Mouse (Mus musculus) heart, embryonic 10.5 days (tissue): Measurements from ENCODE around the gene Ffar4. TPM values are rescaled to one million over a fixed set of nuclear protein-coding genes. Genes with fewer than 3 reads are reported as not detected.

Source experiments
- DNase-seq: peaks from one replicate; pipeline ENCODE4 v3.0.0-alpha.2; 2017; ENCODE audit warnings: low spot score
- H3K27ac ChIP-seq: fragments of 300-500 bp; sonication (generic); 2 replicates; pipeline ENCODE4 v1.5.1; 2016; ENCODE audit warnings: mild to moderate bottlenecking
- H3K27me3 ChIP-seq: fragments of 300-500 bp; sonication (generic); 2 replicates; pipeline ENCODE4 v1.6.1; 2016; ENCODE audit warnings: mild to moderate bottlenecking; ENCODE audit not compliant: poor library complexity, insufficient read depth, severe bottlenecking
- H3K36me3 ChIP-seq: fragments of 300-500 bp; sonication (generic); 2 replicates; pipeline ENCODE4 v1.6.1; 2016; ENCODE audit warnings: mild to moderate bottlenecking, moderate library complexity
- H3K4me1 ChIP-seq: fragments of 300-500 bp; sonication (generic); 2 replicates; pipeline ENCODE4 v1.6.1; 2016; ENCODE audit warnings: mild to moderate bottlenecking
- H3K4me3 ChIP-seq: fragments of 300-500 bp; sonication (generic); 2 replicates; pipeline ENCODE4 v1.5.1; 2016; ENCODE audit warnings: mild to moderate bottlenecking, moderate library complexity
- H3K9me3 ChIP-seq: fragments of 300-500 bp; sonication (generic); 2 replicates; pipeline ENCODE4 v1.6.1; 2016; ENCODE audit warnings: mild to moderate bottlenecking, moderate library complexity
- WGBS: fragments of 180-500 bp; shearing (Covaris S2); methylation state at CpG from one replicate; pipeline ENCODE4 v1.1.7; 2016; 5-methylcytosine and 5-hydroxymethylcytosine counted together
- polyA plus RNA-seq: library from polyadenylated mRNA; unstranded; fragments of >200 nt; fragmentation: Nextera tagmentation; extraction: Ambion mirVana; gene quantifications from 2 replicates; pipeline ENCODE4 v1.2.1, GENCODE M21; 2016

Gene Ffar4
- polyA plus RNA-seq, 1 experiment from 2014 or later = 1.5 TPM

DNA sequence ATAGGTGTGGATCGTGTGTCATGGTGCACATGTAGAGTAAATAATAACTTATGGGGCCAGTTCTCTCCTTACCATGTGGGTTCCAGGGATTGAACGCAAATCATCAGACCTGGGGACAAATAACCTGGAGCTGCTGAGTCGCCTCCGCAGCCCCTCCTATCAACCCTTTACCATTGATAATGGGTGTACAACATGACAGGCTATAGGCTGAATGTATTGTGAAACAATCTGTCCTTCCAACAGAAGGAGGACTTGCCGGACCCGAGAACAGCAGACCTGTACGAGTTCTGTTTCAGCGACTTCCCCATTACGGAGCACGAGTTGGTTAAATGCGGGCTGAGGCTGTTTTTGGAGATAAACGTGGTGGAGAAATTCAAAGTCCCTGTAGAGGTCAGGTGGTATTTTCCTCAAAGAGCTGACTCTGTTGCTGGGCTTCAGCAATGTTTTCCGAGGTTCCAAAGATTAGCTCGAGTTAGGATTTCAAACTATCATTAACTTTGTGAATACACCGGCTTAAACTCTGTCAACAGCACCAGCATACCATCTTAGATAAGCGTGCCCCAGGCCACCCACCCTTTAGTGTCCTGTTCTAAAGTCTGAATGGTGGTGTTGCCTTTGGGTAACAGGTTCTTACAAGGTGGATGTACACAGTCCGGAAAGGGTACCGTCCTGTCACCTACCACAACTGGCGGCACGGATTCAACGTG, 64.9 kb downstream of the Ffar4 start:
- DNase-seq = no peak
- Histone ChIP-seq H3K9me3 (no peaks in the 10 kb centered on the region), H3K4me3 (no peak overlapping the region), H3K27me3 (no peaks in the 10 kb centered on the region), H3K4me1 (no peaks in the 10 kb centered on the region), H3K36me3 (no peaks in the 10 kb centered on the region), H3K27ac (no peak overlapping the region)
- WGBS = 85% methylated on average over 21 of the region's 21 CpGs

Other genes with a start within 250 kb of the Ffar4 start
- 4.0 and 4.6 TPM in 2 replicates for gene Myof, start 53.5 kb upstream of the Ffar4 start, polyA plus RNA-seq
- 30.0 and 31.8 TPM in 2 replicates for gene Cep55, start 42.1 kb upstream of the Ffar4 start, polyA plus RNA-seq
- gene Rbp4, start 28.2 kb downstream of the Ffar4 start, polyA plus RNA-seq = 9.0 and 226 TPM in 2 replicates
- 0.30 TPM in 1 of 2 replicates, not detected in the other for gene Pde6c, start 35.7 kb downstream of the Ffar4 start, polyA plus RNA-seq
- 32.2 and 39.7 TPM in 2 replicates for gene Fra10ac1, start 127.1 kb downstream of the Ffar4 start, polyA plus RNA-seq
- 0.16 and 0.38 TPM in 2 replicates for gene Lgi1, start 167.5 kb downstream of the Ffar4 start, polyA plus RNA-seq